Mouse (Mus musculus) CH12.LX (cell line): ENCODE data around the gene Foxn1. TPM values are rescaled to one million over a fixed set of nuclear protein-coding genes. Genes with fewer than 3 reads are reported as not detected.

Source experiments
- DNase-seq: peaks from one replicate; pipeline ENCODE4 v3.0.0-alpha.2; 2013; ENCODE audit errors: extremely low read depth
- H3K27ac ChIP-seq: 2 replicates; pipeline ENCODE4 v1.5.1; 2012; ENCODE audit warnings: low read depth, mild to moderate bottlenecking, control low read depth, moderate library complexity; ENCODE audit not compliant: insufficient read depth
- H3K27me3 ChIP-seq: replicated peaks from 2 replicates; pipeline ENCODE3; 2012; ENCODE audit warnings: inconsistent platforms
- H3K36me3 ChIP-seq, 2 experiments: replicated peaks in 1 of 2; 2 replicates each; pipeline versions ENCODE3 to v1.6.1; 2012; ENCODE audit warnings: inconsistent platforms in 1 of 2, low read length in 1 of 2, mild to moderate bottlenecking in 1 of 2, mixed read lengths in 1 of 2, moderate library complexity in 1 of 2; ENCODE audit not compliant: control insufficient read depth in 1 of 2, insufficient read depth in 1 of 2
- H3K4me1 ChIP-seq, 2 experiments: 2 replicates each; pipeline ENCODE4 v1.6.1; 2012; ENCODE audit warnings: inconsistent platforms in 1 of 2, moderate library complexity in 1 of 2; ENCODE audit not compliant: insufficient read depth in 2 of 2, control insufficient read depth in 1 of 2
- H3K4me2 ChIP-seq: 2 replicates; pipeline ENCODE4 v1.6.1; 2012; ENCODE audit warnings: low read depth, mild to moderate bottlenecking, control low read depth; ENCODE audit not compliant: poor library complexity, insufficient read depth, severe bottlenecking
- H3K4me3 ChIP-seq, 3 experiments: fragments of 150-350 bp in 1 of 3; sonication (generic) in 1 of 3; replicated peaks in 1 of 3; 2 replicates each; pipeline versions ENCODE3 to v1.5.1; 2011 to 2012; ENCODE audit warnings: low read depth in 2 of 3, low read length in 2 of 3, mild to moderate bottlenecking in 2 of 3, moderate library complexity in 2 of 3, control low read depth in 1 of 3, improper control_type of control experiment in 1 of 3, inconsistent platforms in 1 of 3, mixed read lengths in 1 of 3; ENCODE audit not compliant: poor library complexity in 1 of 3
- H3K79me2 ChIP-seq: replicated peaks from 2 replicates; pipeline ENCODE4 v1.6.1; 2012; ENCODE audit warnings: mild to moderate bottlenecking, moderate library complexity; ENCODE audit not compliant: control insufficient read depth, poor library complexity, insufficient read depth, severe bottlenecking; ENCODE audit errors: extremely low read depth
- H3K9ac ChIP-seq: 2 replicates; pipeline ENCODE4 v1.6.1; 2012; ENCODE audit warnings: low read depth, mild to moderate bottlenecking, control low read depth, moderate library complexity; ENCODE audit not compliant: insufficient read depth
- H3K9me3 ChIP-seq: replicated peaks from 2 replicates; pipeline ENCODE3; 2012; ENCODE audit warnings: low read length, inconsistent platforms, mixed read lengths
- BHLHE40 ChIP-seq: IDR thresholded peaks from 2 replicates; pipeline ENCODE4 v1.6.1; 2011; ENCODE audit warnings: mild to moderate bottlenecking, low read depth, low read length, improper control_type of control experiment
- CTCF ChIP-seq, 2 experiments: IDR thresholded peaks in 1 of 2; conservative IDR thresholded peaks in 1 of 2; 2 replicates each; pipeline ENCODE4 v1.5.1; 2011 to 2012; ENCODE audit warnings: low read depth in 2 of 2, low read length in 2 of 2, improper control_type of control experiment in 1 of 2, inconsistent platforms in 1 of 2, mild to moderate bottlenecking in 1 of 2, moderate library complexity in 1 of 2
- E2F4 ChIP-seq: IDR thresholded peaks from 2 replicates; pipeline ENCODE4 v1.6.1; 2011; ENCODE audit warnings: low read depth, low read length, improper control_type of control experiment; ENCODE audit not compliant: insufficient replicate concordance
- ELF1 ChIP-seq: IDR thresholded peaks from 2 replicates; pipeline ENCODE4 v1.6.1; 2014; ENCODE audit warnings: low read depth, mild to moderate bottlenecking, inconsistent platforms, low read length, improper control_type of control experiment
- ETS1 ChIP-seq: conservative IDR thresholded peaks from 2 replicates; pipeline ENCODE4 v1.6.1; 2012; ENCODE audit warnings: low read depth, mild to moderate bottlenecking, inconsistent platforms, low read length, improper control_type of control experiment, moderate library complexity
- IRF4 ChIP-seq: IDR thresholded peaks from 2 replicates; pipeline ENCODE4 v1.6.1; 2014; ENCODE audit warnings: low read depth, mild to moderate bottlenecking, inconsistent platforms, low read length, improper control_type of control experiment
- KAT2A ChIP-seq: IDR thresholded peaks from 2 replicates; pipeline ENCODE4 v1.6.1; 2012; ENCODE audit warnings: low read length, improper control_type of control experiment, inconsistent platforms; ENCODE audit not compliant: insufficient replicate concordance
- MAX ChIP-seq: IDR thresholded peaks from 2 replicates; pipeline ENCODE4 v1.6.1; 2011; ENCODE audit warnings: low read length, improper control_type of control experiment
- MAZ ChIP-seq: IDR thresholded peaks from 2 replicates; pipeline ENCODE4 v1.6.1; 2012; ENCODE audit warnings: low read depth, mild to moderate bottlenecking, inconsistent platforms, low read length, improper control_type of control experiment, moderate library complexity
- MXI1 ChIP-seq: IDR thresholded peaks from 2 replicates; pipeline ENCODE4 v1.6.1; 2011; ENCODE audit warnings: mild to moderate bottlenecking, low read depth, low read length, improper control_type of control experiment
- MYC ChIP-seq: IDR thresholded peaks from 2 replicates; pipeline ENCODE4 v1.6.1; 2011; ENCODE audit warnings: low read depth, mild to moderate bottlenecking, improper control_type of control experiment, low read length
- NELFE ChIP-seq: IDR thresholded peaks from 2 replicates; pipeline ENCODE4 v1.6.1; 2011; ENCODE audit warnings: low read depth, low read length, improper control_type of control experiment
- RAD21 ChIP-seq: IDR thresholded peaks from 2 replicates; pipeline ENCODE4 v1.6.1; 2011; ENCODE audit warnings: low read depth, mild to moderate bottlenecking, low read length, improper control_type of control experiment, moderate library complexity
- SMC3 ChIP-seq: IDR thresholded peaks from 2 replicates; pipeline ENCODE4 v1.6.1; 2011; ENCODE audit warnings: low read depth, low read length, improper control_type of control experiment
- TCF12 ChIP-seq: IDR thresholded peaks from 2 replicates; pipeline ENCODE4 v1.6.1; 2014; ENCODE audit warnings: low read depth, mild to moderate bottlenecking, inconsistent platforms, low read length, improper control_type of control experiment
- UBTF ChIP-seq: IDR thresholded peaks from 2 replicates; pipeline ENCODE4 v1.6.1; 2012; ENCODE audit warnings: low read depth, mild to moderate bottlenecking, inconsistent platforms, low read length, improper control_type of control experiment, moderate library complexity
- USF1 ChIP-seq: IDR thresholded peaks from 2 replicates; pipeline ENCODE4 v1.6.1; 2014; ENCODE audit warnings: low read depth, mild to moderate bottlenecking, inconsistent platforms, low read length, improper control_type of control experiment
- ZMIZ1 ChIP-seq: IDR thresholded peaks from 2 replicates; pipeline ENCODE4 v1.6.1; 2012; ENCODE audit warnings: low read depth, mild to moderate bottlenecking, inconsistent platforms, low read length, improper control_type of control experiment
- ZNF384 ChIP-seq: IDR thresholded peaks from 2 replicates; pipeline ENCODE4 v1.6.1; 2012; ENCODE audit warnings: low read depth, low read length, improper control_type of control experiment, inconsistent platforms
- dilution Hi-C: fragments of 300-500 bp; cut with MboI; formaldehyde crosslinking; loops from 2 replicates; pipeline ENCODE4 v1.14.3; 2020; ENCODE audit warnings: low sequenced_read_pairs; ENCODE audit not compliant: extremely low pct_unique_long_range_greater_than_20kb, extremely low pct_ligation_motif_present
- in situ Hi-C: fragments of 300-500 bp; cut with MboI; formaldehyde crosslinking; loops from 3 replicates; pipeline ENCODE4 v1.14.3; 2019; ENCODE audit warnings: low sequenced_read_pairs, low pct_ligation_motif_present, low pct_unique_long_range_greater_than_20kb, mixed read lengths
- polyA plus RNA-seq: library from polyadenylated mRNA; unstranded; fragments of >175 nt; gene quantifications from 2 replicates; pipeline ENCODE4 v1.2.1, GENCODE M21; 2012; ENCODE audit warnings: low read depth; ENCODE audit not compliant: insufficient read length
- total RNA-seq, 2 experiments: library from RNA; depleted of rRNA; stranded (reverse); fragments of 300-350 nt in 1 of 2; fragments of >200 nt in 1 of 2; gene quantifications; 2 replicates each; pipeline ENCODE4 v1.2.3; 2012 to 2014

Gene Foxn1
- total and polyA plus RNA-seq, 3 experiments: not detected

DNA sequence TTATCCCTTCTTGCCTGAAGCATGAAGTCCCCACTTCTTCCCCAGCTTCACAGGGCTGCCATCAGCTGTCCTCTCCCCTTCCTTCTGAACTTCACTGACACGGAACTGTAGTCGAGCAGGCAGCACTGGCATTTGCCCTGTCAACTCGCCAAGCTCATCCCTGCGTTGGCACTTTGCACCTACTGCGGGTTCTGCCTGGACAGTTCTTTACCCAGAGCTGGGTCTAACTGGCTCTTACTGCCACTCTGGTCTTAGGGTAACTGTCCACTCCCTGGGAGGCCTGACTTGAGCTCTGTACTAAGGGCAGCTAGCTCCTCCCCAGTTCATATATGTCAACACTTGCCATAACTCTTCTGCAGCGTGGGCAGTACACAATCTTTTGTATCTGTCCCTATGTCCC, 30.5 kb upstream of the Foxn1 start:
- no peak overlapping the region for H3K4me2 ChIP-seq
- peaks cover 87% of the 10 kb centered on the region for H3K27me3 ChIP-seq
- H3K79me2 ChIP-seq: no peaks in the 10 kb centered on the region
- in situ Hi-C loops (no loop called here), dilution Hi-C loops (no loop called here)
- peaks cover 5 to 7% of the 10 kb centered on the region in 2 experiments; a peak in 2 of 4 replicates for H3K4me1 ChIP-seq
- no peak overlapping the region for H3K27ac ChIP-seq
- no peaks in the 10 kb centered on the region for H3K36me3 ChIP-seq
- no peak overlapping the region for H3K9ac ChIP-seq
- H3K4me3 ChIP-seq: no peak overlapping the region
- no peak for DNase-seq
- no peaks in the 10 kb centered on the region for H3K9me3 ChIP-seq
- TF ChIP-seq USF1: no peak
- no peak for TF ChIP-seq MAZ
- no peak for TF ChIP-seq KAT2A
- no peak for TF ChIP-seq RAD21
- no peak for TF ChIP-seq TCF12
- TF ChIP-seq ZNF384: no peak
- no peak for TF ChIP-seq MAX
- no peak for TF ChIP-seq BHLHE40
- no peak for TF ChIP-seq E2F4
- TF ChIP-seq ZMIZ1: no peak
- TF ChIP-seq CTCF (conservative IDR thresholded peaks at IDR 0.05 in 1 of 2, IDR thresholded peaks at IDR 0.05 in 1 of 2; ENCODE audit: low read depth in 2 of 2, low read length in 2 of 2): no peak
- no peak for TF ChIP-seq ETS1
- no peak for TF ChIP-seq SMC3
- TF ChIP-seq UBTF: no peak
- TF ChIP-seq MXI1: no peak
- TF ChIP-seq IRF4: no peak
- no peak for TF ChIP-seq NELFE

GRCm38 (mm10) chr11:78412861-78413260, 26.5 kb upstream of the Foxn1 start:
- H3K9me3 ChIP-seq: no peaks in the 10 kb centered on the region
- peaks cover 91% of the 10 kb centered on the region for H3K27me3 ChIP-seq
- H3K9ac ChIP-seq: no peak overlapping the region
- H3K27ac ChIP-seq: no peak overlapping the region
- TF ChIP-seq MYC: no peak
- no peak for TF ChIP-seq ZMIZ1
- TF ChIP-seq USF1: no peak
- no peak for TF ChIP-seq ELF1
- no peak for TF ChIP-seq E2F4
- no peaks in the 10 kb centered on the region for H3K4me1 ChIP-seq
- in situ Hi-C loops (no loop called here), dilution Hi-C loops (no loop called here)
- no peak for DNase-seq
- no peaks in the 10 kb centered on the region for H3K79me2 ChIP-seq
- no peaks in the 10 kb centered on the region for H3K36me3 ChIP-seq
- H3K4me2 ChIP-seq: no peak overlapping the region
- H3K4me3 ChIP-seq: no peak overlapping the region
